Mouse (Mus musculus) intestine, embryonic 14.5 days (tissue): ENCODE measurements around the gene Gba. TPM values are rescaled to one million over a fixed set of nuclear protein-coding genes. Genes with fewer than 3 reads are reported as not detected.

Experiments
- ATAC-seq: fragments of 200-750 bp; cut with Nextera tagmentation; replicated peaks from 2 replicates; pipeline ENCODE4 v1.8.0; 2017; ENCODE audit warnings: low read depth, moderate number of reproducible peaks, moderate TSS enrichment, moderate library complexity; ENCODE audit not compliant: low FRiP score, low TSS enrichment
- DNase-seq: peaks from one replicate; pipeline ENCODE4 v3.0.0-alpha.2; 2018; ENCODE audit warnings: low spot score
- H3K27ac ChIP-seq: fragments of 300-500 bp; sonication (generic); 2 replicates; pipeline ENCODE4 v1.5.1; 2014; ENCODE audit warnings: low read depth, mild to moderate bottlenecking, control low read depth
- H3K27me3 ChIP-seq: fragments of 300-500 bp; sonication (generic); replicated peaks from 2 replicates; pipeline ENCODE4 v1.6.1; 2014; ENCODE audit warnings: low read length, control low read depth; ENCODE audit not compliant: control insufficient read depth, insufficient read depth
- H3K36me3 ChIP-seq: fragments of 300-500 bp; sonication (generic); 2 replicates; pipeline ENCODE4 v1.6.1; 2014; ENCODE audit warnings: low read length, control low read depth; ENCODE audit not compliant: control insufficient read depth, insufficient read depth
- H3K4me1 ChIP-seq: fragments of 300-500 bp; sonication (generic); replicated peaks from 2 replicates; pipeline ENCODE4 v1.6.1; 2014; ENCODE audit warnings: low read length, control low read depth, mixed read lengths; ENCODE audit not compliant: control insufficient read depth, insufficient read depth
- H3K4me2 ChIP-seq: fragments of 300-500 bp; sonication (generic); 2 replicates; pipeline ENCODE4 v1.6.1; 2014; ENCODE audit warnings: low read length
- H3K4me3 ChIP-seq: fragments of 300-500 bp; sonication (generic); 2 replicates; pipeline ENCODE4 v1.5.1; 2014; ENCODE audit warnings: low read depth, low read length, control low read depth, mixed read lengths
- H3K9ac ChIP-seq: fragments of 300-500 bp; sonication (generic); 2 replicates; pipeline ENCODE4 v1.6.1; 2014; ENCODE audit warnings: mild to moderate bottlenecking, low read length
- H3K9me3 ChIP-seq: fragments of 300-500 bp; sonication (generic); 2 replicates; pipeline ENCODE4 v1.6.1; 2016; ENCODE audit warnings: low read length, control low read depth; ENCODE audit not compliant: control insufficient read depth
- WGBS: fragments of 180-500 bp; shearing (Covaris S2); extraction: QIAGEN DNeasy Blood & Tissue Kit; methylation state at CpG from one replicate; pipeline ENCODE4 v1.1.7; 2014; 5-methylcytosine and 5-hydroxymethylcytosine counted together
- polyA plus RNA-seq: library from polyadenylated mRNA; unstranded; fragments of >200 nt; fragmentation: Nextera tagmentation; extraction: Ambion mirVana; gene quantifications from 2 replicates; pipeline ENCODE4 v1.2.1, GENCODE M21; 2014

Gba gene
- polyA plus RNA-seq, 1 experiment from 2014 or later: 39.2 TPM

- H3K9ac ChIP-seq: no peak overlapping the region; the same call in 1 of the 2 replicates
- peaks cover 21% of the 10 kb centered on the region for H3K36me3 ChIP-seq
- H3K27me3 ChIP-seq: no peaks in the 10 kb centered on the region; the same call in 1 of the 2 replicates
- no peak overlapping the region for H3K27ac ChIP-seq
- ATAC-seq: no peak
- DNase-seq: no peak
- no peaks in the 10 kb centered on the region for H3K9me3 ChIP-seq
- H3K4me1 ChIP-seq: peaks cover 20% of the 10 kb centered on the region
- H3K4me2 ChIP-seq: peak overlapping the region; percentile 92
- peak overlapping the region; percentile 90 for H3K4me3 ChIP-seq
- 65% methylated on average over 5 of the region's 5 CpGs for WGBS
These were observed 39.0 kb upstream of the Gba start for GRCm38 (mm10) chr3:89163643-89164245.

DNA sequence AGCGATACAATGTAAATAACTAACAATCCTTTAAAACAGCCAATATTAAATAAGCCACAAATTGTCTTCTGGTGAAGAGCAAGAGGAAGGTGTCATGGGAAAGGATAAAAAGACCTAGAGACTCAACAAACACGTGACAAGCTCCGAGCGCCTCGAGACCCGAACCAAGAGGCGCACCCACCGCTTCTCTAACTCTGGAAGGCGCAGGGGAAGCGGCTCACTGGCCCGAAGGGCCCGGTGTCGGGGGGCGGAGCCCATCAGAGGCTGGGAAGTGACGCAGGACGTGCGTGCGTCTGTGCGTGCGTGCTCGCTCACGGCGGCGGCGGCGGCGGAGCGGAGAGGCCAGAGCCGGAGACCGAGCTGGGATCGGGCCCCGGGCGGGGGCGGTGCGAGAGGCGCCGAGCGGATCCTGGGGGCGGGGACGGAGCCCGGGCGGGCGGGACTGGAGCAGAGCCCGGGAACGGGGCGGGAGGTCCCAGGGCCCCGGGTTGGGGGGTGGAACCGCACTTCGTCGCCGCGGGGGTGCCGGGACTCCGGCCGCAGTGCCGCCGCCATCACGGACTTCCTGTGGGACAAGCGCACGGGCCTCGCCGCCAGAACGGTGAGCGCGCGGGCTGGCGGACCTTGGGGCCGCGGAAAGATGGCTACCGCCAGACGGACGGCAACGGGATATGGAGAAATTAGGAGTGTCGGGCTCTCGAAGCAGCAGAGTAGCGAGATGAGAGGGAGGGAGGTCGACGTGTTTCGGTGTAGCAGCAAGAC, 38.0 kb upstream of the Gba start, which contains the start of gene Clk2:
Gene Clk2 (plus strand): TSS at position 290 of the 762 bp plus-strand sequence.
- H3K4me2 ChIP-seq: peak within 1 kb of the TSS; percentile 92
- peak within 1 kb of the TSS; percentile 93 for H3K27ac ChIP-seq
- H3K36me3 ChIP-seq: peaks cover 30% of the 10 kb centered on the region
- peak within 1 kb of the TSS; percentile 96 for H3K9ac ChIP-seq
- H3K4me1 ChIP-seq: peaks cover 16% of the 10 kb centered on the region
- H3K9me3 ChIP-seq: no peaks in the 10 kb centered on the region
- no peaks in the 10 kb centered on the region for H3K27me3 ChIP-seq
- DNase-seq (peak; percentile 95), ATAC-seq (peak; percentile 95)
- peak within 1 kb of the TSS; percentile 90 for H3K4me3 ChIP-seq
- under 1% methylated on average over 73 of the region's 79 CpGs for WGBS

DNA sequence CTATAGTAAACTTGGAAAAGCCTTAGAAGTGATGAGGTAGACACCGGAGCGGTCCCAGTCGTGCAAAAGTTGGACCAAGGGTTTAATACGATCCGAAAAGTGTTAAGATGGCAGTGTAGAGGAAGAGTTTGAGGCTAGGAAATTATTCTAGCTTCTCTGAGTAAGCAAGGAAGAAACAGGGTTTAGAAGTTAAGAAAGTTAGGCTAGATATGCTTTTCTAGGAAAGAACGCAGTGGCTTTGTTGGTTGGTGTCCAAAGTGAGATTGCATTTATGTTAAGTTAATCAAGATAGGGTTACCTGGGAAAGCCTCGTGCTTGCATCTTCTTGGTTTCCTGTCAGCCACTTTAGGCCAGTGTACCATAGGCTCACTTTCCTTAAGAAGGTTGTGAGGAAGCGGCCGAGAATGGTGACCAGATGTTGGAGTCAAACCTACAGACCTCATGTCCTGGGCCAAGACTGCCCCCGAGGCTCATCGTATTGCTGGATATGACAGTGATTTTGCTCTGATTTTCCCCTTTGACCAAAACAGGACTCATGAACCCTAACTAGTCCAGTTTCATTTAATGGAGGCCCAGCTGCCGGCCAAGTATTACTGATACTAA, 37.4 kb upstream of the Gba start:
- 22% methylated on average over 12 of the region's 12 CpGs for WGBS

GRCm38 (mm10) chr3:89166945-89167344, 35.8 kb upstream of the Gba start:
- no peak overlapping the region for H3K4me3 ChIP-seq
- no peak for ATAC-seq
- H3K4me2 ChIP-seq: no peak overlapping the region
- H3K36me3 ChIP-seq: peaks cover 52% of the 10 kb centered on the region
- no peak for DNase-seq
- no peak overlapping the region for H3K27ac ChIP-seq
- no peaks in the 10 kb centered on the region for H3K9me3 ChIP-seq
- 96% methylated on average over 19 of the region's 19 CpGs for WGBS
- H3K27me3 ChIP-seq: no peaks in the 10 kb centered on the region
- no peak overlapping the region for H3K9ac ChIP-seq
- peaks cover 16% of the 10 kb centered on the region for H3K4me1 ChIP-seq

More for the DNA sequence above, 37.4 kb upstream of the Gba start:
- Histone ChIP-seq H3K9ac (peak overlapping the region; percentile 96), H3K4me2 (peak overlapping the region; percentile 92), H3K4me1 (peaks cover 16% of the 10 kb centered on the region), H3K36me3 (peaks cover 37% of the 10 kb centered on the region), H3K27ac (peak overlapping the region; percentile 93), H3K4me3 (peak overlapping the region; percentile 90), H3K27me3 (no peaks in the 10 kb centered on the region), H3K9me3 (no peaks in the 10 kb centered on the region)
- ATAC-seq (no peak), DNase-seq (no peak)

GRCm38 (mm10) chr3:89174844-89175243, 27.9 kb upstream of the Gba start:
- Histone ChIP-seq H3K4me2 (no peak overlapping the region), H3K4me1 (peaks cover 12% of the 10 kb centered on the region), H3K36me3 (peaks cover 77% of the 10 kb centered on the region), H3K4me3 (no peak overlapping the region), H3K27ac (no peak overlapping the region), H3K9me3 (no peaks in the 10 kb centered on the region), H3K9ac (no peak overlapping the region), H3K27me3 (no peaks in the 10 kb centered on the region)
- ATAC-seq: no peak
- DNase-seq: no peak
- 88% methylated on average over 11 of the region's 11 CpGs for WGBS

DNA sequence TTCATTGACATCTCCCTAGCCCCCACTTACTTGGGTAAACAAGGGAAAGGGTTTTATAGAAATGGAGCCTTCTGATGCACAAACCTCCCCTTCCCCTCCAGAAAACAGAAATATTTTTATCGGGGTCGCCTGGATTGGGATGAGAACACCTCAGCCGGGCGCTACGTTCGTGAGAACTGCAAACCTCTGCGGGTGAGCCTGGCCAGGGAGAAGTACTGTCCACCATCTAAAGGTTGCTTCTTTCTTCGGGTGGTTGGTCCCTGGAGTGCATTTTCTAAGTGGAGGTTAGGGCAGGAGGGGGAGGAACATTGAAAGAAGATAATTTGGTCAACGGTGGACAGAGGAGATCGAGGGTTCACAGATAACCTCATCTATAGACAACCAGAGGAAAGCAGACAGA, 27.2 kb upstream of the Gba start:
- Histone ChIP-seq H3K4me1 (peaks cover 12% of the 10 kb centered on the region), H3K4me2 (no peak overlapping the region), H3K27ac (no peak overlapping the region), H3K36me3 (peaks cover 77% of the 10 kb centered on the region), H3K4me3 (no peak overlapping the region), H3K27me3 (no peaks in the 10 kb centered on the region), H3K9me3 (no peaks in the 10 kb centered on the region), H3K9ac (no peak overlapping the region)
- 91% methylated on average over 10 of the region's 10 CpGs for WGBS
- ATAC-seq: no peak
- no peak for DNase-seq

- Histone ChIP-seq H3K27ac (no peak overlapping the region), H3K9ac (no peak overlapping the region), H3K4me3 (no peak overlapping the region), H3K27me3 (no peaks in the 10 kb centered on the region), H3K9me3 (no peaks in the 10 kb centered on the region), H3K4me1 (peaks cover 12% of the 10 kb centered on the region), H3K4me2 (no peak overlapping the region), H3K36me3 (peaks cover 77% of the 10 kb centered on the region)
- 83% methylated on average over 7 of the region's 7 CpGs for WGBS
- DNase-seq (no peak), ATAC-seq (no peak)
These were observed 26.3 kb upstream of the Gba start for GRCm38 (mm10) chr3:89176421-89176820.

GRCm38 (mm10) chr3:89177242-89178106, 25.3 kb upstream of the Gba start, which contains the start of gene Scamp3:
Gene Scamp3 (plus strand): TSS chr3:89177473.
- ATAC-seq: peak; percentile 94
- Histone ChIP-seq H3K36me3 (peaks cover 73% of the 10 kb centered on the region), H3K27me3 (no peaks in the 10 kb centered on the region), H3K4me2 (peak within 1 kb of the TSS; percentile 85), H3K9ac (peak within 1 kb of the TSS; percentile 85), H3K27ac (peak within 1 kb of the TSS; percentile 70; the same call in 1 of the 2 replicates), H3K4me1 (peaks cover 12% of the 10 kb centered on the region), H3K4me3 (peak within 1 kb of the TSS; percentile 87), H3K9me3 (no peaks in the 10 kb centered on the region)
- WGBS: under 1% methylated on average over 43 of the region's 43 CpGs
- peak; percentile 95 for DNase-seq
